Mouse (Mus musculus) myocyte (in vitro differentiated cells): ENCODE measurements around the gene Slc37a1. TPM values are rescaled to one million over a fixed set of nuclear protein-coding genes. Genes with fewer than 3 reads are reported as not detected.

Experiments used
- H3K27me3 ChIP-seq: one replicate; pipeline ENCODE4 v1.6.1; 2011; ENCODE audit not compliant: control insufficient read depth, insufficient read depth, insufficient read length
- H3K36me3 ChIP-seq: one replicate; pipeline ENCODE4 v1.6.1; 2011; ENCODE audit not compliant: control insufficient read depth, insufficient read depth
- H3K4me2 ChIP-seq: one replicate; pipeline ENCODE4 v1.6.1; 2011; ENCODE audit warnings: low read depth, control low read depth
- H3K4me3 ChIP-seq: one replicate; pipeline ENCODE4 v1.5.1; 2011; ENCODE audit warnings: mild to moderate bottlenecking, control low read depth, moderate library complexity
- H3K79me2 ChIP-seq: one replicate; pipeline ENCODE4 v1.6.1; 2011; ENCODE audit not compliant: control insufficient read depth, insufficient read depth
- H3ac ChIP-seq: one replicate; pipeline ENCODE4 v1.6.1; 2011; ENCODE audit not compliant: control insufficient read depth, insufficient read length
- CEBPB ChIP-seq: IDR thresholded peaks from 2 replicates; pipeline ENCODE4 v1.6.1; 2011; ENCODE audit warnings: mild to moderate bottlenecking, moderate library complexity; ENCODE audit not compliant: poor library complexity, insufficient read depth, severe bottlenecking
- E2F4 ChIP-seq: IDR thresholded peaks from one replicate; pipeline ENCODE4 v1.6.1; 2011; ENCODE audit warnings: mild to moderate bottlenecking, control low read depth, moderate library complexity; ENCODE audit not compliant: insufficient read depth
- MAX ChIP-seq: IDR thresholded peaks from one replicate; pipeline ENCODE4 v1.6.1; 2011; ENCODE audit warnings: low read depth, mild to moderate bottlenecking, control low read depth
- MYOD1 ChIP-seq, 3 experiments: IDR thresholded peaks; one replicate each; pipeline ENCODE4 v1.6.1; 2011; ENCODE audit warnings: control low read depth in 2 of 3, low read depth in 2 of 3, mild to moderate bottlenecking in 2 of 3, moderate library complexity in 1 of 3; ENCODE audit not compliant: insufficient read length in 2 of 3, control insufficient read depth in 1 of 3
- MYOG ChIP-seq, 3 experiments: IDR thresholded peaks; one replicate each; pipeline ENCODE4 v1.6.1; 2011; ENCODE audit warnings: control low read depth in 2 of 3, low read depth in 2 of 3, mild to moderate bottlenecking in 2 of 3; ENCODE audit not compliant: insufficient read length in 2 of 3, control insufficient read depth in 1 of 3, insufficient read depth in 1 of 3
- POLR2A ChIP-seq: IDR thresholded peaks from one replicate; pipeline ENCODE4 v1.6.1; 2011; ENCODE audit warnings: low read depth, mild to moderate bottlenecking, control low read depth, moderate library complexity; ENCODE audit not compliant: insufficient read length
- POLR2AphosphoS2 ChIP-seq: IDR thresholded peaks from one replicate; pipeline ENCODE4 v1.6.1; 2011; ENCODE audit warnings: low read depth, control low read depth; ENCODE audit not compliant: insufficient read length
- REST ChIP-seq: IDR thresholded peaks from one replicate; pipeline ENCODE4 v1.6.1; 2011; ENCODE audit warnings: mild to moderate bottlenecking, control low read depth, moderate library complexity; ENCODE audit not compliant: insufficient read depth, insufficient read length
- SRF ChIP-seq: IDR thresholded peaks from one replicate; pipeline ENCODE4 v1.6.1; 2011; ENCODE audit warnings: low read depth; ENCODE audit not compliant: control insufficient read depth, insufficient read length
- TCF12 ChIP-seq: IDR thresholded peaks from one replicate; pipeline ENCODE4 v1.6.1; 2011; ENCODE audit warnings: mild to moderate bottlenecking, control low read depth; ENCODE audit not compliant: poor library complexity, insufficient read depth, severe bottlenecking
- TCF3 ChIP-seq: IDR thresholded peaks from one replicate; pipeline ENCODE4 v1.6.1; 2011; ENCODE audit warnings: low read depth, control low read depth; ENCODE audit not compliant: insufficient read length
- USF1 ChIP-seq: IDR thresholded peaks from one replicate; pipeline ENCODE4 v1.6.1; 2011; ENCODE audit warnings: low read depth, mild to moderate bottlenecking, control low read depth, moderate library complexity
- polyA plus RNA-seq: library from polyadenylated mRNA; unstranded; fragments of >200 nt; fragmentation: generic; extraction: Trizol; gene quantifications from one replicate; pipeline ENCODE4 v1.2.1, GENCODE M21; 2012; ENCODE audit warnings: missing spikeins

Gene Slc37a1
- polyA plus RNA-seq, 1 experiment, result 0.12 TPM

DNA sequence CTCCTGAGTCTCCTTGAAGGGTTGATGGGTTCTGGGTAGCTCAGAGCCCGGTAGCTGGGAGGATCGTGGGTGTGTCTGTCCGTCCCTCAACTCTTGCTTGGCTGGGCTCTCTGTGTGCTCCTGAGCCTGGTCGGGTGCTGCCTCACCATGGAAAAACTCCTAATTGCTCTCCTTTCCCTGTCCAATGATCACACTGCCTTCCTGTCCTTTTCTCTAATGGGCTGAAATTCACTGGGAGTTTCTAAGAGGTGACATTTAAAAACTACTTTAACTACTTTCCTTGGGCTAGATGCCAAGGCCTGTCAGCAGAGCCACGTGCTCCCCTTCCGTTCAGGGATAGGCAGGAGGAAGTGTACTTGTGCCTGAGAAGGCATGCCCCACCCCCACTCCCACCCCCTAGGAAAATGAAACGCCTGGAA lies 10.9 kb downstream of the Slc37a1 start:
- peaks cover 23% of the 10 kb centered on the region for H3K27me3 ChIP-seq
- no peak overlapping the region for H3K4me2 ChIP-seq
- no peak for TF ChIP-seq SRF
- no peak for TF ChIP-seq MYOG (IDR thresholded peaks at IDR 0.05; ENCODE audit: control insufficient read depth in 1 of 3, insufficient read depth in 1 of 3, insufficient read length in 2 of 3, low read depth in 2 of 3)
- TF ChIP-seq TCF12, result no peak
- TF ChIP-seq MYOD1 (IDR thresholded peaks at IDR 0.05; ENCODE audit: control insufficient read depth in 1 of 3, insufficient read length in 2 of 3, low read depth in 2 of 3), result no peak
- TF ChIP-seq CEBPB, result no peak
- no peak for TF ChIP-seq E2F4
- no peak for TF ChIP-seq REST
- TF ChIP-seq USF1, result no peak
- H3K4me3 ChIP-seq, result no peak overlapping the region
- no peaks in the 10 kb centered on the region for H3K36me3 ChIP-seq
- no peaks in the 10 kb centered on the region for H3K79me2 ChIP-seq
- no peak overlapping the region for H3ac ChIP-seq

DNA sequence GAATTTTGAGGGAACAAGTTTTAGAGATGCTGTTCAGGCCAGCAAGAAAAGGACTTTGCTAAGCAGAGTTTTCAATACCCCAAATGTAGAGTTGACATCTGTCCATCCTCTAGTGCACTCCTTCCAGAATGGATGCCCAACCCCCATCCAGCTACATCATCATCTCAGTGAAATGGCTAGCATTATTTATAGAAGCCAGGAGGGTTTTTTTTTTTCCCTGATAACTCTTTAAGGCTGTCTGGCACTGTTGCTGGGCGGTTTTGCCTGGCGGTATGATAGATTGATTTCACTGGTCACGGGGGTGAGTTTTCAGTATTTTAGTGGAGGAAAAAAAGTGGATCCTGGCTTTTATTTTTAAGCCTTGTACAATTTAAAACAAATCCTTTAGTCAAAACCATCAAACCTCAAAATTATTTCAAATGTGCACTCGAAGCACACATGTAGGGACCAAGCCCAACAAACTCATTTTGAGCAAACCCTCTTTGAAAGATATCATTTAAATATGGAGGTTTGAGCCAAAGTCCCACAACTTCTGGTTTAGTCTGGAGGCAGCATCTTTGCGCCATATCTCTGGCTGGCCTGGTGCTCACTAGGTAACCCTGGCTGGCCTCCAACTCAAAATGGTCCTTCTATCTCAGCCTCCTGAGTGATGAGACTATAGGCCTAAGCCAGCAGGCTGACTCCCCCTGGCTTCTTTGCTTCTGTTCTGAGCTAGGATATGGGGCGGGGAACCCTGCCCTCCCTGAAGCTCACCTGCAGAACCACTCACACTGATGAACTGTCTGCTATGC lies 12.0 kb downstream of the Slc37a1 start:
- no peaks in the 10 kb centered on the region for H3K36me3 ChIP-seq
- no peak overlapping the region for H3K4me2 ChIP-seq
- peaks cover 29% of the 10 kb centered on the region for H3K27me3 ChIP-seq
- H3K4me3 ChIP-seq, result no peak overlapping the region
- no peaks in the 10 kb centered on the region for H3K79me2 ChIP-seq
- no peak overlapping the region for H3ac ChIP-seq
- no peak for TF ChIP-seq TCF12
- TF ChIP-seq REST, result no peak
- no peak for TF ChIP-seq POLR2A

DNA sequence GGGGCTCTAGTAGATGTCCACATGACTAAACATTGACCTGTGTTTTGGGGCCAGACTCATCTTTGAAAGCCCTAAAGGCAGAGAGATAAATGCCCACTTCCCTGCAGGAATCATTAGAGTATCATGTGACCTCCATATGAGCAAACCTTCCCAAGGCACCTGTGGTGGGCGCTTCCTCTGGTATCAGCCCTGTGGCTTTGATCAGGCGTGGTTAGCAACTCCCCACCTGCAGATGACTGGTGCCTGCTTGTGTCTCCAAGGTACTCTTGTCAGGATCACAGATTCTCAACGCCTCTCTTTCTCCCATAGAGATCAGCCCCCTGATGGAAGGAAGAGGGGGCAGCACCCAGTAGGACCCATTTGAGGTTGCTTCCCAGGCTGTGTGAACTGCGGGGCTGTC lies 13.4 kb downstream of the Slc37a1 start:
- Histone ChIP-seq H3ac (no peak overlapping the region), H3K27me3 (peaks cover 37% of the 10 kb centered on the region), H3K4me2 (no peak overlapping the region), H3K79me2 (no peaks in the 10 kb centered on the region), H3K36me3 (no peaks in the 10 kb centered on the region), H3K4me3 (no peak overlapping the region)
- TF ChIP-seq POLR2AphosphoS2 (no peak), CEBPB (no peak), USF1 (no peak), MYOD1 (IDR thresholded peaks at IDR 0.05; ENCODE audit: control insufficient read depth in 1 of 3, insufficient read length in 2 of 3, low read depth in 2 of 3) (no peak), TCF12 (no peak), E2F4 (no peak), TCF3 (no peak), MYOG (IDR thresholded peaks at IDR 0.05; ENCODE audit: control insufficient read depth in 1 of 3, insufficient read depth in 1 of 3, insufficient read length in 2 of 3, low read depth in 2 of 3) (no peak), MAX (no peak), POLR2A (no peak), SRF (no peak), REST (no peak)

DNA sequence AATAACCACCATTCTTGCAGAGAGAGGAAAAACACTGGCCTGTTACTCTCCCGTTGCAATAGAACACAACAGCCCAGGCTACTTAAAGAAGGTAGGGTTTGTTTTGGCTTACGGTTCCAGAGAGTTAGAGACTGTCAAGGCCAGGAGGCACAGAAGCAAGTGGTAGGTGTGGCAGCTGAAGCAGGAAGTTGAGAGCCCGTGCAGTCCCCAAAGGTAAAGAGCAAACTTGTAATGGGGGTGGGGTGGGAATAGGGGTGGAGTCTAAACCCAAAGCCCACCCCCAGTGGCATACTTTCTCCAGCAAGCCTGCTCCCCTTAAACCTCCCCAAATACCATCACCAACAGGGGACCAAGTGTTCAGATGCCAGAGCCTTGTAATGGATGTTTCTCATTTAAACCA lies 14.1 kb downstream of the Slc37a1 start:
- Histone ChIP-seq H3K4me2 (no peak overlapping the region), H3ac (no peak overlapping the region), H3K4me3 (no peak overlapping the region), H3K36me3 (no peaks in the 10 kb centered on the region), H3K79me2 (no peaks in the 10 kb centered on the region), H3K27me3 (peaks cover 40% of the 10 kb centered on the region)
- TF ChIP-seq CEBPB (no peak), MYOD1 (IDR thresholded peaks at IDR 0.05; ENCODE audit: control insufficient read depth in 1 of 3, insufficient read length in 2 of 3, low read depth in 2 of 3) (no peak), MYOG (IDR thresholded peaks at IDR 0.05; ENCODE audit: control insufficient read depth in 1 of 3, insufficient read depth in 1 of 3, insufficient read length in 2 of 3, low read depth in 2 of 3) (no peak), REST (no peak), E2F4 (no peak)

DNA sequence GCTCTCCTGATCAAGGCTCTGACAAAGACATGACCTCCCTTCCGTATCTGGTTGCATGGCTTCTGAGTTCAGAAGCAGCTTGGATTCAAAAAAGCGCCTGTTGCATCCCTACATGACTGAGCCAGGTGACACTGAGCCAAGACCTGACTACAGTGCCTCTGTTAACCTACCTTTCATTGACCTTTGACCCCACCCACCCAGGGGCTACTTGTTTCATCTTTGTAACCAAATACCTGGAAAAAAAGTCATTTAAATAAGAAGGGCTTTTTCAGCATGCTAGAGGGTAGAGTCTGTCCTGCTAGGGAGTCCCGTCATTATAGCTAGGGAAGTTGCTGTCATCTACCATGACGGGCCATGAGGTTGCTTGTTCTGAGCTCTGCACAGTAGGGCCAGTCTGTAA lies 16.8 kb downstream of the Slc37a1 start:
- no peak overlapping the region for H3ac ChIP-seq
- no peak for TF ChIP-seq TCF3
- TF ChIP-seq REST, result no peak
- TF ChIP-seq POLR2A, result no peak
- TF ChIP-seq MYOD1 (IDR thresholded peaks at IDR 0.05; ENCODE audit: control insufficient read depth in 1 of 3, insufficient read length in 2 of 3, low read depth in 2 of 3), result no peak
- TF ChIP-seq CEBPB, result no peak
- TF ChIP-seq SRF, result no peak
- TF ChIP-seq TCF12, result no peak
- TF ChIP-seq USF1, result no peak
- no peaks in the 10 kb centered on the region for H3K36me3 ChIP-seq
- no peak overlapping the region for H3K4me2 ChIP-seq
- H3K27me3 ChIP-seq, result peaks cover 32% of the 10 kb centered on the region
- no peak overlapping the region for H3K4me3 ChIP-seq
- no peaks in the 10 kb centered on the region for H3K79me2 ChIP-seq
